Mouse (Mus musculus): ENCODE results near the gene Cdk2ap2.

- TF ChIP-seq CTCF (IDR thresholded peaks at IDR 0.05; ENCODE audit: borderline replicate concordance, insufficient read depth, low read length) (no peak), POLR2A (IDR thresholded peaks at IDR 0.05; ENCODE audit: low read depth, low read length) (no peak)
Observed at GRCm38 (mm10) chr19:4079594-4079993, 17.4 kb upstream of the Cdk2ap2 start.

Data from embryonic fibroblast, embryonic 13.5 days (primary cell).